ENCODE assay signal across 8 mouse cellular contexts in genomic region chr9:48649098-48649766, GRCm38 (mm10). TPM values are rescaled to one million over a fixed set of nuclear protein-coding genes. Genes with fewer than 3 reads are reported as not detected.
DNase-seq lines count a peak whose midpoint lies in the region; ATAC-seq lines count a peak whose summit lies in the region.

No protein-coding gene starts in this region.

- H3K36me3 ChIP-seq in intestine, embryonic 14.5 days (ENCODE audit: control insufficient read depth, insufficient read depth, low read length) = no peaks in the 10 kb centered on the region
- no peaks in the 10 kb centered on the region for H3K36me3 ChIP-seq in liver, embryonic 11.5 days (ENCODE audit: control insufficient read depth, insufficient read depth, low read length)
- no peaks in the 10 kb centered on the region for H3K36me3 ChIP-seq in midbrain, embryonic 13.5 days

- peaks cover 11% of the 10 kb centered on the region for H3K4me1 ChIP-seq in intestine, embryonic 14.5 days (replicated peaks; ENCODE audit: control insufficient read depth, insufficient read depth, low read length)
- peaks cover 13% of the 10 kb centered on the region for H3K4me1 ChIP-seq in liver, embryonic 11.5 days (replicated peaks; ENCODE audit: control insufficient read depth, insufficient read depth, low read length)
- H3K4me1 ChIP-seq in midbrain, embryonic 13.5 days (replicated peaks) = peaks cover 45% of the 10 kb centered on the region

- H3K9ac ChIP-seq in intestine, embryonic 14.5 days (ENCODE audit: low read length) = no peak overlapping the region
- H3K9ac ChIP-seq in liver, embryonic 11.5 days (ENCODE audit: low read depth, low read length) = peak overlapping the region; percentile 58
- H3K9ac ChIP-seq in midbrain, embryonic 13.5 days (replicated peaks) = no peak overlapping the region; the same call in 1 of the 2 replicates

- H3K27me3 ChIP-seq in intestine, embryonic 14.5 days (replicated peaks; ENCODE audit: control insufficient read depth, insufficient read depth, low read length) = peaks cover 3% of the 10 kb centered on the region
- peaks cover 10% of the 10 kb centered on the region for H3K27me3 ChIP-seq in liver, embryonic 11.5 days (replicated peaks; ENCODE audit: control insufficient read depth, insufficient read depth, low read length)
- peaks cover 3% of the 10 kb centered on the region; the same call in 1 of the 2 replicates for H3K27me3 ChIP-seq in midbrain, embryonic 13.5 days

- no peaks in the 10 kb centered on the region for H3K9me3 ChIP-seq in intestine, embryonic 14.5 days (ENCODE audit: control insufficient read depth, low read length)
- no peaks in the 10 kb centered on the region; the same call in 1 of the 2 replicates for H3K9me3 ChIP-seq in liver, embryonic 11.5 days (ENCODE audit: control insufficient read depth, low read length)
- peaks cover 3% of the 10 kb centered on the region; the same call in 1 of the 2 replicates for H3K9me3 ChIP-seq in midbrain, embryonic 13.5 days

- peak overlapping the region; percentile 15; the same call in 1 of the 2 replicates for H3K4me3 ChIP-seq in intestine, embryonic 14.5 days (ENCODE audit: low read depth, low read length)
- peak overlapping the region; percentile 52 for H3K4me3 ChIP-seq in liver, embryonic 11.5 days (ENCODE audit: low read depth, low read length)
- H3K4me3 ChIP-seq in midbrain, embryonic 13.5 days (replicated peaks) = peak overlapping the region; percentile 6; the same call in 1 of the 2 replicates

- WGBS in intestine, embryonic 14.5 days = 4% methylated on average over 22 of the region's 22 CpGs
- 2% methylated on average over 22 of the region's 22 CpGs for WGBS in liver, embryonic 11.5 days
- WGBS in midbrain, embryonic 13.5 days = 0% methylated on average over 21 of the region's 22 CpGs

- peak overlapping the region; percentile 50 for H3K4me2 ChIP-seq in intestine, embryonic 14.5 days (ENCODE audit: low read length)
- peak overlapping the region; percentile 87 for H3K4me2 ChIP-seq in liver, embryonic 11.5 days
- peak overlapping the region; percentile 48 for H3K4me2 ChIP-seq in midbrain, embryonic 13.5 days (replicated peaks)

- peak; percentile 29 for DNase-seq in cerebellum, adult 11-12 months
- DNase-seq in cerebellum, adult 9-10 months = no peak
- DNase-seq in embryo, embryonic 11 days = peak; percentile 89
- DNase-seq in heart, adult 18-20 months = peak; percentile 84 to 87
- peak; percentile 59 for DNase-seq in intestine, embryonic 14.5 days (ENCODE audit: low spot score)
- DNase-seq in liver, embryonic 11.5 days (ENCODE audit: low spot score) = peak; percentile 60

- no peak overlapping the region for H3K27ac ChIP-seq in intestine, embryonic 14.5 days (ENCODE audit: low read depth)
- H3K27ac ChIP-seq in liver, embryonic 11.5 days (ENCODE audit: low read depth, low read length) = 0 out of 2 replicates have a peak overlapping the region, but pooled peaks have one; percentile 28
- peak overlapping the region; percentile 82 for H3K27ac ChIP-seq in midbrain, embryonic 13.5 days

- ATAC-seq in intestine, embryonic 14.5 days (replicated peaks; ENCODE audit: low FRiP score, low TSS enrichment, low read depth) = peak; percentile 31; the same call in 1 of the 2 replicates
- ATAC-seq in liver, embryonic 11.5 days (replicated peaks; ENCODE audit: low FRiP score) = peak; percentile 79
- peak; percentile 76 for ATAC-seq in midbrain, embryonic 13.5 days
- no peak for ATAC-seq in inflammation-experienced regulatory T-cells, adult 6 months

RNA-seq across cellular contexts. Expression of gene Nnmt, which starts 44.3 kb away (rescaled TPM):
- 1 to 10 TPM; 4.1 to 6.2 TPM for total RNA-seq in heart, adult 18-20 months (2021)
- 2.3 and 2.7 TPM in 2 replicates for polyA plus RNA-seq in intestine, embryonic 14.5 days (2014; fragmentation: Nextera tagmentation; extraction: Ambion mirVana)
- 1.3 and 1.8 TPM in 2 replicates for polyA plus RNA-seq in liver, embryonic 11.5 days (2014; fragmentation: Nextera tagmentation; extraction: Ambion mirVana)
- polyA plus RNA-seq in midbrain, embryonic 13.5 days (2015; fragmentation: Nextera tagmentation; extraction: Ambion mirVana) = 0.32 and 0.40 TPM in 2 replicates
- polyA plus RNA-seq in inflammation-experienced regulatory T-cells, adult 6 months (2017; shearing (Covaris generic)) = under 1 TPM in 1 of 3 experiments, not detected in 2; 0.50 TPM
